Mouse (Mus musculus) ES-Bruce4 (cell line): ENCODE measurements around the gene Rwdd2a. TPM values are rescaled to one million over a fixed set of nuclear protein-coding genes. Genes with fewer than 3 reads are reported as not detected.

Experiments
- H3K27ac ChIP-seq: 2 replicates; pipeline ENCODE4 v1.5.1; 2012; ENCODE audit warnings: low read length, inconsistent platforms; ENCODE audit not compliant: insufficient read depth
- H3K27me3 ChIP-seq: 2 replicates; pipeline ENCODE4 v1.6.1; 2012; ENCODE audit warnings: mild to moderate bottlenecking, low read length, inconsistent platforms; ENCODE audit not compliant: control insufficient read depth, poor library complexity, insufficient read depth, severe bottlenecking
- H3K36me3 ChIP-seq: 2 replicates; pipeline ENCODE4 v1.6.1; 2012; ENCODE audit warnings: inconsistent platforms, mild to moderate bottlenecking, low read length, moderate library complexity; ENCODE audit not compliant: control insufficient read depth, poor library complexity, insufficient read depth, severe bottlenecking
- H3K4me1 ChIP-seq: one replicate; pipeline ENCODE4 v1.8.1; 2011; ENCODE audit warnings: low read length; ENCODE audit not compliant: control insufficient read depth, insufficient read depth
- H3K4me3 ChIP-seq: 2 replicates; pipeline ENCODE4 v1.5.1; 2011; ENCODE audit warnings: low read depth, mild to moderate bottlenecking, low read length
- H3K9ac ChIP-seq: 2 replicates; pipeline ENCODE4 v1.6.1; 2012; ENCODE audit warnings: low read depth, mild to moderate bottlenecking, inconsistent platforms; ENCODE audit not compliant: poor library complexity, severe bottlenecking
- H3K9me3 ChIP-seq: replicated peaks from 2 replicates; pipeline ENCODE4 v1.6.1; 2012; ENCODE audit warnings: mild to moderate bottlenecking, low read length, inconsistent platforms; ENCODE audit not compliant: control insufficient read depth, poor library complexity, insufficient read depth, severe bottlenecking
- CTCF ChIP-seq: IDR thresholded peaks from one replicate; pipeline ENCODE4 v1.8.1; 2011; ENCODE audit warnings: low read depth, low read length
- EP300 ChIP-seq: IDR thresholded peaks from 2 replicates; pipeline ENCODE4 v1.6.1; 2011; ENCODE audit warnings: low read depth, low read length; ENCODE audit not compliant: insufficient read depth
- POLR2A ChIP-seq: IDR thresholded peaks from one replicate; pipeline ENCODE4 v1.8.1; 2011; ENCODE audit warnings: low read length; ENCODE audit not compliant: insufficient read depth
- polyA plus RNA-seq: library from polyadenylated mRNA; stranded (reverse); fragments of >200 nt; gene quantifications from 2 replicates; pipeline ENCODE4 v1.2.4, GENCODE M21; 2011; ENCODE audit warnings: low read depth; ENCODE audit not compliant: missing spikeins, insufficient read depth, insufficient read length

Rwdd2a gene
- polyA plus RNA-seq = 6.9 and 7.4 TPM in 2 replicates

- H3K9ac ChIP-seq = peak within 1 kb of the TSS; percentile 63
- no peaks in the 10 kb centered on the region for H3K27me3 ChIP-seq
- H3K27ac ChIP-seq = no peak within 1 kb of the TSS
- no peaks in the 10 kb centered on the region for H3K9me3 ChIP-seq
- no peaks in the 10 kb centered on the region for H3K4me1 ChIP-seq
- H3K36me3 ChIP-seq = peaks cover 15% of the 10 kb centered on the region
- TF ChIP-seq POLR2A = peak; percentile 76
- TF ChIP-seq EP300 = no peak
- H3K4me3 ChIP-seq = peak within 1 kb of the TSS; percentile 94
Observed at GRCm38 (mm10) chr9:86571540-86572135, at the start of gene Rwdd2a, which contains the start of gene Pgm3. Gene Rwdd2a, plus strand, starts transcription at chr9:86571991. Gene Pgm3, minus strand, starts transcription at chr9:86571842.

GRCm38 (mm10) chr9:86522335-86522734 lies 49.5 kb upstream of the Rwdd2a start:
- Histone ChIP-seq H3K36me3 (peaks cover 3% of the 10 kb centered on the region; the same call in 1 of the 2 replicates), H3K9ac (no peak overlapping the region), H3K9me3 (no peaks in the 10 kb centered on the region), H3K4me1 (no peaks in the 10 kb centered on the region), H3K27ac (no peak overlapping the region), H3K27me3 (no peaks in the 10 kb centered on the region), H3K4me3 (no peak overlapping the region)
- TF ChIP-seq CTCF (no peak), EP300 (no peak), POLR2A (no peak)

GRCm38 (mm10) chr9:86525600-86525999 lies 46.2 kb upstream of the Rwdd2a start:
- no peaks in the 10 kb centered on the region for H3K9me3 ChIP-seq
- no peaks in the 10 kb centered on the region for H3K4me1 ChIP-seq
- TF ChIP-seq EP300 = no peak

GRCm38 (mm10) chr9:86534071-86534470 lies 37.7 kb upstream of the Rwdd2a start:
- no peak overlapping the region for H3K27ac ChIP-seq
- no peak overlapping the region for H3K9ac ChIP-seq
- H3K36me3 ChIP-seq = no peaks in the 10 kb centered on the region
- no peaks in the 10 kb centered on the region for H3K4me1 ChIP-seq
- H3K9me3 ChIP-seq = no peaks in the 10 kb centered on the region
- no peaks in the 10 kb centered on the region for H3K27me3 ChIP-seq
- TF ChIP-seq CTCF (no peak), POLR2A (no peak), EP300 (no peak)
- H3K4me3 ChIP-seq = no peak overlapping the region

More at GRCm38 (mm10) chr9:86525600-86525999, 46.2 kb upstream of the Rwdd2a start:
- no peak overlapping the region for H3K9ac ChIP-seq
- H3K36me3 ChIP-seq = peaks cover 2% of the 10 kb centered on the region; the same call in 1 of the 2 replicates
- no peak overlapping the region for H3K4me3 ChIP-seq
- no peaks in the 10 kb centered on the region for H3K27me3 ChIP-seq
- no peak overlapping the region for H3K27ac ChIP-seq

GRCm38 (mm10) chr9:86543451-86543850 lies 28.3 kb upstream of the Rwdd2a start:
- no peaks in the 10 kb centered on the region for H3K4me1 ChIP-seq
- H3K27ac ChIP-seq = no peak overlapping the region
- no peaks in the 10 kb centered on the region; the same call in 1 of the 2 replicates for H3K36me3 ChIP-seq
- TF ChIP-seq POLR2A (no peak), CTCF (no peak), EP300 (no peak)
- H3K27me3 ChIP-seq = no peaks in the 10 kb centered on the region
- H3K9me3 ChIP-seq = no peaks in the 10 kb centered on the region
- no peak overlapping the region for H3K4me3 ChIP-seq
- H3K9ac ChIP-seq = no peak overlapping the region

GRCm38 (mm10) chr9:86544559-86544958 lies 27.2 kb upstream of the Rwdd2a start:
- Histone ChIP-seq H3K4me1 (no peaks in the 10 kb centered on the region), H3K27me3 (no peaks in the 10 kb centered on the region), H3K36me3 (no peaks in the 10 kb centered on the region; the same call in 1 of the 2 replicates), H3K4me3 (no peak overlapping the region), H3K27ac (no peak overlapping the region), H3K9ac (no peak overlapping the region), H3K9me3 (no peaks in the 10 kb centered on the region)
- TF ChIP-seq EP300 (no peak), CTCF (no peak), POLR2A (no peak)
